Mouse (Mus musculus) myocyte (in vitro differentiated cells): ENCODE results near the gene Clstn3. TPM values are rescaled to one million over a fixed set of nuclear protein-coding genes. Genes with fewer than 3 reads are reported as not detected.

Source experiments
- H3K27me3 ChIP-seq: one replicate; pipeline ENCODE4 v1.6.1; 2011; ENCODE audit not compliant: control insufficient read depth, insufficient read depth, insufficient read length
- H3K36me3 ChIP-seq: one replicate; pipeline ENCODE4 v1.6.1; 2011; ENCODE audit not compliant: control insufficient read depth, insufficient read depth
- H3K4me2 ChIP-seq: one replicate; pipeline ENCODE4 v1.6.1; 2011; ENCODE audit warnings: low read depth, control low read depth
- H3K4me3 ChIP-seq: one replicate; pipeline ENCODE4 v1.5.1; 2011; ENCODE audit warnings: mild to moderate bottlenecking, control low read depth, moderate library complexity
- H3K79me2 ChIP-seq: one replicate; pipeline ENCODE4 v1.6.1; 2011; ENCODE audit not compliant: control insufficient read depth, insufficient read depth
- H3ac ChIP-seq: one replicate; pipeline ENCODE4 v1.6.1; 2011; ENCODE audit not compliant: control insufficient read depth, insufficient read length
- CEBPB ChIP-seq: IDR thresholded peaks from 2 replicates; pipeline ENCODE4 v1.6.1; 2011; ENCODE audit warnings: mild to moderate bottlenecking, moderate library complexity; ENCODE audit not compliant: poor library complexity, insufficient read depth, severe bottlenecking
- E2F4 ChIP-seq: IDR thresholded peaks from one replicate; pipeline ENCODE4 v1.6.1; 2011; ENCODE audit warnings: mild to moderate bottlenecking, control low read depth, moderate library complexity; ENCODE audit not compliant: insufficient read depth
- MAX ChIP-seq: IDR thresholded peaks from one replicate; pipeline ENCODE4 v1.6.1; 2011; ENCODE audit warnings: low read depth, mild to moderate bottlenecking, control low read depth
- MYOD1 ChIP-seq, 3 experiments: IDR thresholded peaks; one replicate each; pipeline ENCODE4 v1.6.1; 2011; ENCODE audit warnings: control low read depth in 2 of 3, low read depth in 2 of 3, mild to moderate bottlenecking in 2 of 3, moderate library complexity in 1 of 3; ENCODE audit not compliant: insufficient read length in 2 of 3, control insufficient read depth in 1 of 3
- MYOG ChIP-seq, 3 experiments: IDR thresholded peaks; one replicate each; pipeline ENCODE4 v1.6.1; 2011; ENCODE audit warnings: control low read depth in 2 of 3, low read depth in 2 of 3, mild to moderate bottlenecking in 2 of 3; ENCODE audit not compliant: insufficient read length in 2 of 3, control insufficient read depth in 1 of 3, insufficient read depth in 1 of 3
- POLR2A ChIP-seq: IDR thresholded peaks from one replicate; pipeline ENCODE4 v1.6.1; 2011; ENCODE audit warnings: low read depth, mild to moderate bottlenecking, control low read depth, moderate library complexity; ENCODE audit not compliant: insufficient read length
- POLR2AphosphoS2 ChIP-seq: IDR thresholded peaks from one replicate; pipeline ENCODE4 v1.6.1; 2011; ENCODE audit warnings: low read depth, control low read depth; ENCODE audit not compliant: insufficient read length
- REST ChIP-seq: IDR thresholded peaks from one replicate; pipeline ENCODE4 v1.6.1; 2011; ENCODE audit warnings: mild to moderate bottlenecking, control low read depth, moderate library complexity; ENCODE audit not compliant: insufficient read depth, insufficient read length
- SRF ChIP-seq: IDR thresholded peaks from one replicate; pipeline ENCODE4 v1.6.1; 2011; ENCODE audit warnings: low read depth; ENCODE audit not compliant: control insufficient read depth, insufficient read length
- TCF12 ChIP-seq: IDR thresholded peaks from one replicate; pipeline ENCODE4 v1.6.1; 2011; ENCODE audit warnings: mild to moderate bottlenecking, control low read depth; ENCODE audit not compliant: poor library complexity, insufficient read depth, severe bottlenecking
- TCF3 ChIP-seq: IDR thresholded peaks from one replicate; pipeline ENCODE4 v1.6.1; 2011; ENCODE audit warnings: low read depth, control low read depth; ENCODE audit not compliant: insufficient read length
- USF1 ChIP-seq: IDR thresholded peaks from one replicate; pipeline ENCODE4 v1.6.1; 2011; ENCODE audit warnings: low read depth, mild to moderate bottlenecking, control low read depth, moderate library complexity
- polyA plus RNA-seq: library from polyadenylated mRNA; unstranded; fragments of >200 nt; fragmentation: generic; extraction: Trizol; gene quantifications from one replicate; pipeline ENCODE4 v1.2.1, GENCODE M21; 2012; ENCODE audit warnings: missing spikeins

The Clstn3 gene
- polyA plus RNA-seq, 1 experiment: 2.2 TPM

- H3K4me3 ChIP-seq: no peak overlapping the region
- no peak for TF ChIP-seq MAX
- TF ChIP-seq SRF: no peak
- no peak for TF ChIP-seq POLR2AphosphoS2
- TF ChIP-seq MYOD1 (IDR thresholded peaks at IDR 0.05; ENCODE audit: control insufficient read depth in 1 of 3, insufficient read length in 2 of 3, low read depth in 2 of 3): no peak
- no peak for TF ChIP-seq MYOG (IDR thresholded peaks at IDR 0.05; ENCODE audit: control insufficient read depth in 1 of 3, insufficient read depth in 1 of 3, insufficient read length in 2 of 3, low read depth in 2 of 3)
- no peak for TF ChIP-seq CEBPB
- TF ChIP-seq POLR2A: no peak
- TF ChIP-seq USF1: no peak
- no peak for TF ChIP-seq E2F4
- TF ChIP-seq REST: no peak
- no peak for TF ChIP-seq TCF12
- no peak for TF ChIP-seq TCF3
- no peaks in the 10 kb centered on the region for H3K27me3 ChIP-seq
- H3K4me2 ChIP-seq: no peak overlapping the region
- no peaks in the 10 kb centered on the region for H3K36me3 ChIP-seq
- H3K79me2 ChIP-seq: no peaks in the 10 kb centered on the region
- no peak overlapping the region for H3ac ChIP-seq
These were observed 18.1 kb downstream of the Clstn3 start for GRCm38 (mm10) chr6:124446459-124446858.

GRCm38 (mm10) chr6:124446024-124446423 is 18.6 kb downstream of the Clstn3 start:
- no peak for TF ChIP-seq E2F4
- TF ChIP-seq REST: no peak
- no peak for TF ChIP-seq USF1
- TF ChIP-seq POLR2AphosphoS2: no peak
- TF ChIP-seq POLR2A: no peak
- TF ChIP-seq TCF12: no peak
- no peak for TF ChIP-seq MAX
- no peak for TF ChIP-seq SRF
- no peak for TF ChIP-seq TCF3
- no peak for TF ChIP-seq CEBPB
- TF ChIP-seq MYOG (IDR thresholded peaks at IDR 0.05; ENCODE audit: control insufficient read depth in 1 of 3, insufficient read depth in 1 of 3, insufficient read length in 2 of 3, low read depth in 2 of 3): no peak
- TF ChIP-seq MYOD1 (IDR thresholded peaks at IDR 0.05; ENCODE audit: control insufficient read depth in 1 of 3, insufficient read length in 2 of 3, low read depth in 2 of 3): no peak

DNA sequence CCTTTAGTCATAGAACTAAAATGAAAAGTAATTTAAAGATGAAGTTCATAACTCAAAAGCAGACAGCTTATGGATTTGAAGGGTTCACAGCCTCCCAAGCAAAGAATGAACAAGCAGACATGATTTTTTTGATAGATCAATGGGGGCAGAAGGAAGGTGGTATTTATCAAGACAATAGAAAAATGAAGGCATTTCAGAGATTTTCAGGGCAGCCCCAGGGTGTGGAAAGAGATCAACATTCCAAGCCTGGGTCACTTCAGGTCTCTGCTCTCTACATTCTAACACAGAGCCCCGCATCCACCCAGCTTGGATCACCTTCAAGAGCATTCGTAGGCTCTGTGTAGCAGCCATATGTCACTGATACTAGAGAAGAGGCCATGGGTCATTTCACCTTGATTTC is 21.3 kb downstream of the Clstn3 start:
- no peaks in the 10 kb centered on the region for H3K36me3 ChIP-seq
- H3K27me3 ChIP-seq: peaks cover 4% of the 10 kb centered on the region
- TF ChIP-seq REST (no peak), MAX (no peak), POLR2A (no peak), POLR2AphosphoS2 (no peak), MYOG (IDR thresholded peaks at IDR 0.05; ENCODE audit: control insufficient read depth in 1 of 3, insufficient read depth in 1 of 3, insufficient read length in 2 of 3, low read depth in 2 of 3) (no peak), CEBPB (no peak), E2F4 (no peak), USF1 (no peak), SRF (no peak), MYOD1 (IDR thresholded peaks at IDR 0.05; ENCODE audit: control insufficient read depth in 1 of 3, insufficient read length in 2 of 3, low read depth in 2 of 3) (no peak)
- no peak overlapping the region for H3K4me2 ChIP-seq
- no peak overlapping the region for H3ac ChIP-seq
- H3K79me2 ChIP-seq: no peaks in the 10 kb centered on the region
- no peak overlapping the region for H3K4me3 ChIP-seq

More at GRCm38 (mm10) chr6:124446024-124446423, 18.6 kb downstream of the Clstn3 start:
- no peak overlapping the region for H3K4me2 ChIP-seq
- H3K36me3 ChIP-seq: no peaks in the 10 kb centered on the region
- no peaks in the 10 kb centered on the region for H3K79me2 ChIP-seq
- no peaks in the 10 kb centered on the region for H3K27me3 ChIP-seq
- no peak overlapping the region for H3ac ChIP-seq
- no peak overlapping the region for H3K4me3 ChIP-seq

DNA sequence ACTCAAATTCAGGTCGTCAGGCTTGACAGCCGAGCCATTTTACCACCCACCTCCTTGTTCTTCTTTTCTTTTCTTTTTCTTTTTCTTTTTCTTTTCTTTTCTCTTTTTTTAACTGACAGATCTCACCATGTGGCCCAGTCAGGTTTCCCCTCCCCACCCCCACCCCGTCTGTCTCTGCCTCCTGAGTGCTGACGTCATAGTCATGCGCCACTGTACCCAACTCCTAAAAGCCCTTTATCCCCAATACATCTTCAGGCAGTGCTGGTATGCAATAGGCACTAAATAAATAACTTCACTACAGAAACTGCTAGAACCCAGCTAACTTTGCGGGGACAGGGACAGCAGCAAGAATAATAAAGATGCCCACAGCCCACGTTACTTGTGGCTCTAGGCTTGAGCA is 28.3 kb downstream of the Clstn3 start:
- Histone ChIP-seq H3K4me2 (no peak overlapping the region), H3K36me3 (no peaks in the 10 kb centered on the region), H3K27me3 (peaks cover 10% of the 10 kb centered on the region), H3ac (no peak overlapping the region), H3K4me3 (no peak overlapping the region), H3K79me2 (no peaks in the 10 kb centered on the region)
- TF ChIP-seq MAX (no peak), USF1 (no peak), REST (no peak), CEBPB (no peak), TCF3 (no peak), TCF12 (no peak), E2F4 (no peak), MYOG (IDR thresholded peaks at IDR 0.05; ENCODE audit: control insufficient read depth in 1 of 3, insufficient read depth in 1 of 3, insufficient read length in 2 of 3, low read depth in 2 of 3) (no peak), POLR2A (no peak)

GRCm38 (mm10) chr6:124435173-124435572 is 29.4 kb downstream of the Clstn3 start:
- Histone ChIP-seq H3K79me2 (no peaks in the 10 kb centered on the region), H3K36me3 (no peaks in the 10 kb centered on the region), H3K4me2 (no peak overlapping the region), H3K27me3 (peaks cover 10% of the 10 kb centered on the region), H3K4me3 (no peak overlapping the region), H3ac (no peak overlapping the region)
- no peak for TF ChIP-seq MYOG (IDR thresholded peaks at IDR 0.05; ENCODE audit: control insufficient read depth in 1 of 3, insufficient read depth in 1 of 3, insufficient read length in 2 of 3, low read depth in 2 of 3)
- no peak for TF ChIP-seq POLR2A
- TF ChIP-seq REST: no peak
- no peak for TF ChIP-seq POLR2AphosphoS2
- TF ChIP-seq USF1: no peak
- no peak for TF ChIP-seq TCF12
- no peak for TF ChIP-seq TCF3
- no peak for TF ChIP-seq SRF
- TF ChIP-seq E2F4: no peak
- TF ChIP-seq CEBPB: no peak
- TF ChIP-seq MAX: no peak
- no peak for TF ChIP-seq MYOD1 (IDR thresholded peaks at IDR 0.05; ENCODE audit: control insufficient read depth in 1 of 3, insufficient read length in 2 of 3, low read depth in 2 of 3)
